Mouse (Mus musculus): Measurements from ENCODE around the gene Gnl2. TPM values are rescaled to one million over a fixed set of nuclear protein-coding genes. Genes with fewer than 3 reads are reported as not detected.

Gnl2 gene
- 25.8 and 26.7 TPM in 2 replicates for polyA plus RNA-seq (2015; fragmentation: Nextera tagmentation; extraction: Ambion mirVana)

DNA sequence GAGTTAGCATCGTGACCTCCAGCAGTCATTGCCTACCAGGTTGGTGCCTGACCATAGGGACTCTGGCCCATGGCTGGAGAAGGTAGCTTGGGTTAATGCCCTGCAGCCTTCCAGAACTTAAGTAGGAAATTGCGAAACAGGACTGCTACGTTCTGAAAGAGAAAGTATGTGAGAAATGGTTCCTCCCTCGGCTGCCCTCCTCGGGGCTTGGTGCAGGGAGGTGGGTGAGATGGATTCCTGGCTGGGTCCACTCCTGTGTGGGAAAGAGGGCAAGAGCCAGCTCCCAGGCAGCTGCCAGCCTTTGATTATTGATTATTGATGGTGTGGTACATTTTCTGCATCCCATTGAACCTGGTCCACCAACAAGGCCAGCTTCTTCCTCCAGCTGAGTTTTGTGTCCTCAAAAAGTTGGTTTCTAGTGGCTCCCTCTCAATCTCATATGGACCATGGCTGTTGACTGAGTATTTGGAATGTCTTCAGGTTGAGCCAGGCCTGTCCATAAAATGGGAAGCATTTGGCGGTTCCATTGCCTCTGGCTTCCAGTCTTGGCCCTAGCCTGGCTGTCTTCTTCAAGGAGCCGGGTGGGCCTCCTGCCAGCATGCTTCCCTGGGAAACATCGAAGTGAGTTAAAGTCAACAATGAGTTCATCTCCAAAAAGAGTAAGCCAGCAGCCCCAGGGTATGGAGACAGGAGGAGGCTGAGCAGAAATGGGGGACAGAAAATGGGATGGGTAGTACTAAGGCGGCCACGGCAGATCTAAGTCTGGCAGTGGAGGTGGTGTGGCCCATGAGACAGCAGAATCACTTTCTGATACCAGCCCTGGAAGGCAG, at the start of gene Gnl2:
TSS of gene Gnl2 (plus strand) at position 780 of the 830 bp plus-strand sequence.
- 54% methylated on average over 10 of the region's 10 CpGs for WGBS (ENCODE audit: insufficient replicate concordance)
- H3K27ac ChIP-seq (ENCODE audit: low read depth): no peak within 1 kb of the TSS

DNA sequence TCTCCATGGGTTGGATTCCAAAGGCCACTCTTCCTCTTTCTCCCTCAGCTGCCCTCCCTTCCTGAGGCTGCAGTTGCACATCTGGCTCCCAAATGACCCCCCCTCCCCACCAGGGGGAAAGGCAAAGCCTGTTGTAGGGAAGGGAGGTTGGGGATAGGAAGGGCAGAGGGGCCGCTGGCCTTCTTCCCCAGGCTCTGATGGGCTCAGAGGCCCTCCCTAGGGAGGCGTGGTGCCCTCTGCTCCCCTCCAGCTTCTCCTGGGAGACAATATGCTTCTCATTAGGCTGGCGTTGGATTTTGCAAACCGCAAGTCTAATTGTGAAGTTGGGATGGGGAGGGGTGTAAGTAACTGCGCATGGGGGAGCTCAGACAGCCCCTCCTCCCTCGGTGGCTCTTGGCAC, 47.7 kb upstream of the Gnl2 start:
- H3K4me2 ChIP-seq (ENCODE audit: low read depth, low read length): no peak overlapping the region
- no peaks in the 10 kb centered on the region for H3K36me3 ChIP-seq (replicated peaks; ENCODE audit: insufficient read depth, low read length)
- WGBS (ENCODE audit: insufficient replicate concordance): 60% methylated on average over 6 of the region's 6 CpGs
- TF ChIP-seq EP300 (IDR thresholded peaks at IDR 0.05; ENCODE audit: low read depth): no peak
- no peak for TF ChIP-seq CTCF (IDR thresholded peaks at IDR 0.05; ENCODE audit: low read depth)
- ATAC-seq: no peak
- no peak overlapping the region for H3K27ac ChIP-seq (ENCODE audit: low read depth)
- no peak overlapping the region for H3K4me3 ChIP-seq (ENCODE audit: low read depth, low read length)
- no peak for DNase-seq
- H3K4me1 ChIP-seq (ENCODE audit: insufficient read depth): no peaks in the 10 kb centered on the region
- H3K27me3 ChIP-seq (ENCODE audit: insufficient read depth, low read length): no peaks in the 10 kb centered on the region
- H3K9me3 ChIP-seq (ENCODE audit: low read length): no peaks in the 10 kb centered on the region
- H3K9ac ChIP-seq (replicated peaks): no peak overlapping the region

More for the DNA sequence above, at the start of gene Gnl2:
- Histone ChIP-seq H3K27me3 (ENCODE audit: insufficient read depth, low read length) (no peaks in the 10 kb centered on the region), H3K4me3 (ENCODE audit: low read depth, low read length) (no peak within 1 kb of the TSS), H3K9ac (replicated peaks) (no peak within 1 kb of the TSS), H3K36me3 (replicated peaks; ENCODE audit: insufficient read depth, low read length) (no peaks in the 10 kb centered on the region), H3K9me3 (ENCODE audit: low read length) (no peaks in the 10 kb centered on the region), H3K4me1 (ENCODE audit: insufficient read depth) (peaks cover 3% of the 10 kb centered on the region; the same call in 1 of the 2 replicates), H3K4me2 (ENCODE audit: low read depth, low read length) (peak within 1 kb of the TSS; percentile 35)
- TF ChIP-seq EP300 (IDR thresholded peaks at IDR 0.05; ENCODE audit: low read depth): no peak
- TF ChIP-seq CTCF (IDR thresholded peaks at IDR 0.05; ENCODE audit: low read depth): no peak
- ATAC-seq: no peak
- DNase-seq: no peak

DNA sequence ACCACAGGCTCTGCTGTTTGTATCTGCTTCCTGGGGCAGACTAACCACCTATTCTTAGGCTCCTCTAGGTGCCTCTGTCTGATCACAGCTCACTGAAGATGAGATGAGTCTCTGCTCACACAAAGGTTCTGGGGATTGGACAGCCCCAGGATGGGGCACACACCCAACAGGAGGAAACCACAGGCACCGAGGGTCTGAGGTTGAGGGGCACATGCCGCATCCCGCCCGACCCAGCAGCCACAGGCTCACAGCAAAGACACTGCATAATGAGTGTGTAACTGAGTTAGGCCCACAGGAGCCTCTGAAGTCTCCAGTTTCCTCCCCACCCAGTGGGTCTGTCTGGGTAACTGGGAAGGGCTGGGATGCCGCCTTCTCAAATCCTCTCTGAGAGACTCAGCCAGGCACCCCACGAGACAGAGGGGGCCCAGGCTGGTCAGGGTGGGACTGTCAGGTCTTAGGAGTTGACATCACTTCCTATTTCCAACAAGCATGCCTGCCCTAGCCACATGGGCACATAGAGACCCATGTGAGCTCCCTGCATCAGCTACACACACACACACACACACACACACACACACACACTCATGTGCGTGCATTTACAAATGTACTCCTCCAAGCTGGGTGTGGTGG, 47.1 kb upstream of the Gnl2 start:
- Histone ChIP-seq H3K9me3 (ENCODE audit: low read length) (no peaks in the 10 kb centered on the region), H3K36me3 (replicated peaks; ENCODE audit: insufficient read depth, low read length) (no peaks in the 10 kb centered on the region), H3K9ac (replicated peaks) (no peak overlapping the region), H3K27ac (ENCODE audit: low read depth) (no peak overlapping the region), H3K4me2 (ENCODE audit: low read depth, low read length) (no peak overlapping the region), H3K27me3 (ENCODE audit: insufficient read depth, low read length) (no peaks in the 10 kb centered on the region), H3K4me3 (ENCODE audit: low read depth, low read length) (no peak overlapping the region), H3K4me1 (ENCODE audit: insufficient read depth) (no peaks in the 10 kb centered on the region)
- no peak for ATAC-seq
- WGBS (ENCODE audit: insufficient replicate concordance): 58% methylated on average over 7 of the region's 7 CpGs
- no peak for DNase-seq
- TF ChIP-seq CTCF (IDR thresholded peaks at IDR 0.05; ENCODE audit: low read depth) (no peak), EP300 (IDR thresholded peaks at IDR 0.05; ENCODE audit: low read depth) (no peak)

DNA sequence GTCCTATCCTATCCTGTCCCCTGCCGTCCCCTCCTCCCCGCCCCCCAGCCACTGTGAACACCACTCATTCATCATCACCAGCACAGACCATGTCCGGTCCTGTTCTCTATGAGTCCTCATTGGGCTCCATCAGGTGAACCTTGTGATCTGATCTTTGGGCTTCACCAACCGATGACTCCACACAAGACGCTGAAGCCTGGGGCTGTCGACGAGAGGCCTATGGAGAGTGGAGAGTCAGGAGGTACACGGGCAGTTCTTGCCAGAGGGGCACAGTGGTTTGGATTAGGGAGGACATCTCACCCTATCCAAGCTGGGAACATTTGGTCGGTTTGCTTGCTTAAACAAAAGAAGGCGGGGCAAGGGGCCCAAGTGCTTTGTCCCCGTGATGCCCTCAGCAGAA, 46.2 kb upstream of the Gnl2 start:
- Histone ChIP-seq H3K27me3 (ENCODE audit: insufficient read depth, low read length) (no peaks in the 10 kb centered on the region), H3K9me3 (ENCODE audit: low read length) (no peaks in the 10 kb centered on the region), H3K4me1 (ENCODE audit: insufficient read depth) (no peaks in the 10 kb centered on the region), H3K9ac (replicated peaks) (no peak overlapping the region), H3K27ac (ENCODE audit: low read depth) (no peak overlapping the region), H3K4me2 (ENCODE audit: low read depth, low read length) (no peak overlapping the region), H3K36me3 (replicated peaks; ENCODE audit: insufficient read depth, low read length) (no peaks in the 10 kb centered on the region), H3K4me3 (ENCODE audit: low read depth, low read length) (no peak overlapping the region)
- DNase-seq (no peak), ATAC-seq (no peak)
- 63% methylated on average over 11 of the region's 11 CpGs for WGBS (ENCODE audit: insufficient replicate concordance)
- no peak for TF ChIP-seq CTCF (IDR thresholded peaks at IDR 0.05; ENCODE audit: low read depth)
- no peak for TF ChIP-seq EP300 (IDR thresholded peaks at IDR 0.05; ENCODE audit: low read depth)

DNA sequence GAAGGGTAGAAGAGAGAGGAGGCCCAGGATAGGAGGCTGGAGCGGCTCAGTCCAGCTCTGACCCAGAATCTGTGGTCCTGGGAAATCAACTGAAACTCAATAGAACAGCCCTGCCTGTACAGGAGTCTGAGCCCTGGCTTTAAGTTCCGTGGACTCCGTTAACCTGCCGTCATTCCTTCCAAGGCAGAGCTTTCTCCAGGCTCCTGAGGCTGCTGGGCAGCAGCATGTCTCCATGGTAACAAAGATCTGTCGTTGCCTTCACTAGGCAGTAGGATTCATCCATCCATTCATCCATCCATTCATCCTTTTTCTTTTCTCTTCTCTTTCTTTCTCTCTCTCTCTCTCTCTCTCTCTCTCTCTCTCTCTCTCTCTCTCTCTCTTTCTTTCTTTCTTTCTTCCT, 45.7 kb upstream of the Gnl2 start:
- no peak for ATAC-seq
- WGBS (ENCODE audit: insufficient replicate concordance): 58% methylated on average over 5 of the region's 5 CpGs

DNA sequence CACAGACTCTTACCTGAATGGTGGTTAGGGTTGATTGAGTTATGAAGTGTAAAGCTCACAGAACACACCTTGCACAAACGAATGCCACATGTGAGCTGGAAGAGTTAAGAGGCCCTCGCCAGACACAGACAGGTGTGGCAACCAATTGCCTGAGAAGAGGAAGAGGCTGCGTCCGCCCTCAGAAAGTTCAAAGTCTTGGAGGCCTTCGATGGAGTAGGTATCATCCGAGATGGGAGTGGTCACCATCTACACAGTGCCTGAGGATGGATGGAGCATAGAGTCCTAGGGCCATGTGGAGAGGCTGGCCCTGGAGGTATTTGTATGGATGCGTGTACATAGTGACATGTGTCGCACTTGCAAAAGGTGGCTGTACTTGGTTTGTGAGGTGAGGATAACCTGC, 45.3 kb upstream of the Gnl2 start:
- no peak overlapping the region for H3K9ac ChIP-seq (replicated peaks)
- no peak overlapping the region for H3K4me3 ChIP-seq (ENCODE audit: low read depth, low read length)
- no peak for DNase-seq
- no peaks in the 10 kb centered on the region for H3K9me3 ChIP-seq (ENCODE audit: low read length)
- no peaks in the 10 kb centered on the region for H3K4me1 ChIP-seq (ENCODE audit: insufficient read depth)
- no peaks in the 10 kb centered on the region for H3K27me3 ChIP-seq (ENCODE audit: insufficient read depth, low read length)
- H3K27ac ChIP-seq (ENCODE audit: low read depth): no peak overlapping the region
- no peak overlapping the region for H3K4me2 ChIP-seq (ENCODE audit: low read depth, low read length)
- WGBS (ENCODE audit: insufficient replicate concordance): 74% methylated on average over 8 of the region's 8 CpGs
- no peak for ATAC-seq
- no peaks in the 10 kb centered on the region for H3K36me3 ChIP-seq (replicated peaks; ENCODE audit: insufficient read depth, low read length)
- TF ChIP-seq EP300 (IDR thresholded peaks at IDR 0.05; ENCODE audit: low read depth) (no peak), CTCF (IDR thresholded peaks at IDR 0.05; ENCODE audit: low read depth) (no peak)

More for the DNA sequence above, 45.7 kb upstream of the Gnl2 start:
- H3K4me3 ChIP-seq (ENCODE audit: low read depth, low read length): no peak overlapping the region
- H3K36me3 ChIP-seq (replicated peaks; ENCODE audit: insufficient read depth, low read length): no peaks in the 10 kb centered on the region
- DNase-seq: no peak
- TF ChIP-seq EP300 (IDR thresholded peaks at IDR 0.05; ENCODE audit: low read depth) (no peak), CTCF (IDR thresholded peaks at IDR 0.05; ENCODE audit: low read depth) (no peak)
- no peaks in the 10 kb centered on the region for H3K9me3 ChIP-seq (ENCODE audit: low read length)
- no peak overlapping the region for H3K9ac ChIP-seq (replicated peaks)
- no peaks in the 10 kb centered on the region for H3K4me1 ChIP-seq (ENCODE audit: insufficient read depth)
- H3K27me3 ChIP-seq (ENCODE audit: insufficient read depth, low read length): no peaks in the 10 kb centered on the region
- no peak overlapping the region for H3K27ac ChIP-seq (ENCODE audit: low read depth)
- H3K4me2 ChIP-seq (ENCODE audit: low read depth, low read length): no peak overlapping the region
